In the genomic region with DNA sequence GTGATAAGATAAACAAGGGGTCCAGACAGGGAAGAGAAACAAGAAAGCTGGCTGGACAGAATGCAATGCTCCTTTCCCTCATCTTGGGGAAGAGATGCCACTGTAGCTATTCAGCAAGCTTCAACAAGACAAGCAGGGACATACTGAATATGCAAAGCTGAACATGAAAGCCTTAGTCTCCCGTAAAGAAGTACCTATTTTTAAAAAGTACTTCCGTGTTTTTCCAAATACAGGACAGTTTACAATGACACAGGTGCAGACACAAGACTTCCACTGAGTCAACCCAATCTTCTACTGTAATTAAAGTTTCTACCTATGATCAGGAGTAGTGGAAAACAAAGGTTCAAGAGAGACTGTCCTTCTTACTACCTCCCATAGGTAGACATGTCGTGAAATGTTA, we compare ENCODE assay signal across 26 mouse cellular contexts.
DNase-seq lines count a peak whose midpoint lies in the region; ATAC-seq and TF ChIP-seq lines count a peak whose summit lies in the region.
"Had no signal": no experiment of that assay in that cellular context is flagged by ENCODE, and none has a peak within 500 bp of the region (broad histone marks: within the 10 kb centered on the region; RNA-seq: fewer than 3 reads in every experiment).

No protein-coding gene starts in this region.

- no peak for TF ChIP-seq CTCF in forebrain, postnatal 0 days (IDR thresholded peaks at IDR 0.05; ENCODE audit: low read depth)

- intact Hi-C loops in heart, postnatal 14 days (cut with DNase I): no loop called here

- 0 out of 2 replicates have a peak overlapping the region, but pooled peaks have one; percentile 16 for H3K4me2 ChIP-seq in forebrain, embryonic 14.5 days (ENCODE audit: low read length)
- H3K4me2 ChIP-seq in forebrain, postnatal 0 days (ENCODE audit: low read depth): no peak overlapping the region
- peak overlapping the region; percentile 34; the same call in 1 of the 2 replicates for H3K4me2 ChIP-seq in heart, embryonic 12.5 days
- H3K4me2 ChIP-seq in heart, embryonic 15.5 days: 0 out of 2 replicates have a peak overlapping the region, but pooled peaks have one; percentile 24
- H3K4me2 ChIP-seq: hindbrain, embryonic 14.5 days had no signal

- no peak overlapping the region for H3K4me3 ChIP-seq in forebrain, embryonic 14.5 days (ENCODE audit: low read depth, low read length)
- no peak overlapping the region for H3K4me3 ChIP-seq in forebrain, postnatal 0 days (ENCODE audit: low read depth, low read length)
- H3K4me3 ChIP-seq in heart, embryonic 12.5 days: no peak overlapping the region
- no peak overlapping the region for H3K4me3 ChIP-seq in heart, embryonic 15.5 days
- H3K4me3 ChIP-seq: gastrocnemius, adult 2 months had no signal

- 80% methylated on average over 3 of the region's 3 CpGs for WGBS in forebrain, embryonic 14.5 days
- WGBS in forebrain, postnatal 0 days: 76% methylated on average over 3 of the region's 3 CpGs
- WGBS in heart, embryonic 12.5 days: 54% methylated on average over 3 of the region's 3 CpGs
- WGBS in heart, embryonic 15.5 days: 50% methylated on average over 3 of the region's 3 CpGs

- ATAC-seq in forebrain, embryonic 14.5 days: no peak
- no peak for ATAC-seq in forebrain, postnatal 0 days
- no peak for ATAC-seq in heart, embryonic 12.5 days (ENCODE audit: insufficient number of reproducible peaks, low FRiP score)
- no peak for ATAC-seq in heart, embryonic 15.5 days (replicated peaks; ENCODE audit: insufficient number of reproducible peaks, insufficient read depth, low FRiP score, low read depth)
- ATAC-seq: activated CD4-positive, CD25-positive, alpha-beta regulatory T cell, adult 4 months; CD4-positive, CD25-positive, alpha-beta regulatory T cell, adult 4 months; forebrain, embryonic 16.5 days; hindbrain, postnatal 0 days; inflammation-experienced regulatory T-cells, adult 6 months; intestine, embryonic 16.5 days had no signal

- H3K27me3 ChIP-seq in forebrain, embryonic 14.5 days (replicated peaks; ENCODE audit: control insufficient read depth, insufficient read depth, low read length): no peaks in the 10 kb centered on the region
- H3K27me3 ChIP-seq in forebrain, postnatal 0 days (ENCODE audit: insufficient read depth, low read length): no peaks in the 10 kb centered on the region
- H3K27me3 ChIP-seq in heart, embryonic 12.5 days (replicated peaks): no peaks in the 10 kb centered on the region
- H3K27me3 ChIP-seq in heart, embryonic 15.5 days: no peaks in the 10 kb centered on the region

- DNase-seq in forebrain, embryonic 14.5 days (ENCODE audit: low spot score): no peak
- DNase-seq in forebrain, postnatal 0 days: no peak
- no peak for DNase-seq in heart, adult 11 months
- no peak for DNase-seq in heart, postnatal 14 days
- DNase-seq in A20 (ENCODE audit: low read depth, low spot score): peak; percentile 69
- DNase-seq in kidney, adult 18-20 months: no peak
- DNase-seq: adrenal gland, postnatal 10 days; adrenal gland, postnatal 36 days; cerebellum, adult 18-20 months; cerebellum, adult 9-10 months; cerebellum, postnatal 14 days; gastrocnemius, adult 2 months; gastrocnemius, postnatal 14 days; heart, adult 18-20 months; heart, postnatal 36 days; kidney, adult 2 months had no signal

- no peak overlapping the region for H3K9ac ChIP-seq in forebrain, embryonic 14.5 days (ENCODE audit: low read length)
- no peak overlapping the region for H3K9ac ChIP-seq in forebrain, postnatal 0 days
- H3K9ac ChIP-seq in heart, embryonic 12.5 days: no peak overlapping the region
- no peak overlapping the region for H3K9ac ChIP-seq in heart, embryonic 15.5 days
- H3K9ac ChIP-seq: hindbrain, embryonic 14.5 days had no signal

- no peaks in the 10 kb centered on the region for H3K9me3 ChIP-seq in forebrain, embryonic 14.5 days (replicated peaks; ENCODE audit: control insufficient read depth, low read length)
- no peaks in the 10 kb centered on the region for H3K9me3 ChIP-seq in forebrain, postnatal 0 days (ENCODE audit: low read length)
- no peaks in the 10 kb centered on the region for H3K9me3 ChIP-seq in heart, embryonic 12.5 days (replicated peaks)
- no peaks in the 10 kb centered on the region for H3K9me3 ChIP-seq in heart, embryonic 15.5 days (replicated peaks)

- no peak overlapping the region for H3K27ac ChIP-seq in forebrain, embryonic 14.5 days (ENCODE audit: low read depth, low read length)
- H3K27ac ChIP-seq in forebrain, postnatal 0 days (ENCODE audit: low read depth, low read length): no peak overlapping the region
- no peak overlapping the region for H3K27ac ChIP-seq in heart, embryonic 12.5 days (ENCODE audit: poor library complexity, severe bottlenecking)
- H3K27ac ChIP-seq in heart, embryonic 15.5 days: peak overlapping the region; percentile 31
- H3K27ac ChIP-seq: gastrocnemius, adult 2 months; hindbrain, embryonic 14.5 days; hindbrain, postnatal 0 days; kidney, postnatal 0 days had no signal

- 0 out of 2 replicates have a peak, but pooled peaks cover 2% of the 10 kb centered on the region for H3K36me3 ChIP-seq in forebrain, embryonic 14.5 days (ENCODE audit: control insufficient read depth, insufficient read depth, low read length)
- H3K36me3 ChIP-seq in forebrain, postnatal 0 days (ENCODE audit: insufficient read depth): no peaks in the 10 kb centered on the region
- H3K36me3 ChIP-seq in heart, embryonic 12.5 days: no peaks in the 10 kb centered on the region
- H3K36me3 ChIP-seq in heart, embryonic 15.5 days: no peaks in the 10 kb centered on the region

- H3K4me1 ChIP-seq in forebrain, embryonic 14.5 days (ENCODE audit: control insufficient read depth, insufficient read depth, low read length): peaks cover 14% of the 10 kb centered on the region
- 0 out of 2 replicates have a peak, but pooled peaks cover 4% of the 10 kb centered on the region for H3K4me1 ChIP-seq in forebrain, postnatal 0 days (ENCODE audit: insufficient read depth)
- peaks cover 11% of the 10 kb centered on the region for H3K4me1 ChIP-seq in heart, embryonic 12.5 days (replicated peaks)
- H3K4me1 ChIP-seq in heart, embryonic 15.5 days (replicated peaks): peaks cover 6% of the 10 kb centered on the region
